Mouse (Mus musculus) embryonic facial prominence, embryonic 13.5 days (tissue): ENCODE results near the gene Ick. TPM values are rescaled to one million over a fixed set of nuclear protein-coding genes. Genes with fewer than 3 reads are reported as not detected.
"Not testable (repeated sequence)": the region's sequence is repeated elsewhere in the genome, so short reads cannot be mapped to it uniquely, and the experiment has no call there.

Experiments
- ATAC-seq: fragments of 200-750 bp; cut with Nextera tagmentation; 2 replicates; pipeline ENCODE4 v1.8.0; 2017; ENCODE audit warnings: low read depth; ENCODE audit not compliant: insufficient number of reproducible peaks, insufficient read depth, low FRiP score, low TSS enrichment
- H3K27ac ChIP-seq: fragments of 300-500 bp; sonication (generic); 2 replicates; pipeline ENCODE4 v1.5.1; 2015; ENCODE audit warnings: moderate library complexity, mild to moderate bottlenecking, inconsistent platforms
- H3K27me3 ChIP-seq: fragments of 300-500 bp; sonication (generic); 2 replicates; pipeline ENCODE4 v1.6.1; 2015; ENCODE audit warnings: mild to moderate bottlenecking, inconsistent platforms
- H3K36me3 ChIP-seq: fragments of 300-500 bp; sonication (generic); 2 replicates; pipeline ENCODE4 v1.6.1; 2015; ENCODE audit warnings: mild to moderate bottlenecking, inconsistent platforms
- H3K4me1 ChIP-seq: fragments of 300-500 bp; sonication (generic); 2 replicates; pipeline ENCODE4 v1.6.1; 2015; ENCODE audit warnings: inconsistent platforms
- H3K4me2 ChIP-seq: fragments of 300-500 bp; sonication (generic); 2 replicates; pipeline ENCODE4 v1.6.1; 2015; ENCODE audit warnings: moderate library complexity, mild to moderate bottlenecking, inconsistent platforms
- H3K4me3 ChIP-seq: fragments of 300-500 bp; sonication (generic); 2 replicates; pipeline ENCODE4 v1.5.1; 2015; ENCODE audit warnings: mild to moderate bottlenecking, inconsistent platforms
- H3K9ac ChIP-seq: fragments of 300-500 bp; sonication (generic); 2 replicates; pipeline ENCODE4 v1.6.1; 2015; ENCODE audit warnings: mild to moderate bottlenecking, inconsistent platforms
- H3K9me3 ChIP-seq: fragments of 300-500 bp; sonication (generic); 2 replicates; pipeline ENCODE4 v1.6.1; 2016; ENCODE audit warnings: inconsistent platforms
- WGBS: fragments of 180-500 bp; shearing (Covaris S2); methylation state at CpG from one replicate; pipeline ENCODE4 v1.1.7; 2015; ENCODE audit warnings: mixed read lengths; 5-methylcytosine and 5-hydroxymethylcytosine counted together
- polyA plus RNA-seq: library from polyadenylated mRNA; unstranded; fragments of >200 nt; fragmentation: Nextera tagmentation; extraction: Ambion mirVana; gene quantifications from 2 replicates; pipeline ENCODE4 v1.2.1, GENCODE M21; 2015

The Ick gene
- polyA plus RNA-seq, 1 experiment from 2014 or later, result 34.5 TPM

DNA sequence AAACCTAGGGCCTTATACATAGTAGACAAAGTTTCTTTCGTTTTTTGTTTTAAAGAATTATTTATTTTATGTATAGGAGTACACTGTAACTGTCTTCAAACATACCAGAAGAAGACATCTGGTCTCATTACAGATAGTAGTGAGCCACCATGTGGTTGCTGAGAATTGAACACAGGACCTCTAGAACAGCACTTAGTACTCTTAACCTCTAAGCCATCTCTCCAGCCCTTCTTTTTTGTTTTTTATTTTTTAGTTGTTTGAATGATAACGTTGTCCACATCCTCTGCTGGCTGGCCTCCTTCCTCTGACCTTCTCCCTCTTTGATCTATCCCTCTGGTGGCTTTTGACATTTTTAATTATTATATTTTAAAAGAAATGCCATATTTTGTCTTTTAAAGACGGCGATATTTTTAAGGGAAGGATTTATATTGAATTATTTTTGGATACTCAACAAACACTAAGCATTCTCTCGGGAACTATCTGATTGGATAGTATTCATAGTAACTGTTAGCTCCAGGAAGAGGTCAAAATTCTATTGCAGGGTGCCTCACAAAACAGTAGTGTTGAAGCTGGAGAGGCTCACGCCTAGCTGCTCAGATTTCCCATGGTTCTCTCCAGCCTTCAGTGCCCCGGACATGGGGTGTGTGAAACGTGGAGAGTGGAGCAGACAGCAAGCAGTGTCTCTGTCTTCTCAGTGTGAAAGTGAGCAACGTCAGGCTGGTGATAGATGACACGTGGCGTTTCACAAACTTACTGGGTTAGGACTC is 45.4 kb downstream of the Ick start:
- ATAC-seq, result no peak
- Histone ChIP-seq H3K4me2 (no peak overlapping the region), H3K27me3 (no peaks in the 10 kb centered on the region)

DNA sequence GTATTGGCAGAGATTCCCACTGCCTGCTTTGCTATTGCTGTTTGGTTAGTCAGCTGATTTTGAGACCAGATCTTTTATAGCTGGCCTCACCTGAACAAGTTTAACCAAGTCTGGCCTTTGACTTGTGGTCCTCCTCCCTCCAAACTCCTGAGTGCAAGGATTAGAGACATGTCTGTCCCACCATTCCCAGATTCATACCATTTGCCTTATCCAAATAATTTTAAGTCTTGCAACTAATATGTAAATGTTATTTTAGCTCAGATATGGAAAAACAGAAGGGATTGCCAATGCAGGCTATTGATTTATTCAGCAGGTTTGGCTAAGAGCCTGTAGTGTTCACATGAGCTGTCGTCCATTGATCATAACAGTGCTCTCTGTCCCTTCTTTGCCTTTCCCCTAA is 48.2 kb downstream of the Ick start:
- Histone ChIP-seq H3K27me3 (no peaks in the 10 kb centered on the region), H3K4me1 (no peaks in the 10 kb centered on the region), H3K9ac (no peak overlapping the region), H3K9me3 (no peaks in the 10 kb centered on the region), H3K36me3 (peaks cover 86% of the 10 kb centered on the region), H3K4me2 (no peak overlapping the region), H3K27ac (no peak overlapping the region), H3K4me3 (no peak overlapping the region)
- 92% methylated on average over 1 of the region's 1 CpGs for WGBS
- no peak for ATAC-seq

More for the DNA sequence above, 45.4 kb downstream of the Ick start:
- H3K27ac ChIP-seq, result no peak overlapping the region
- 85% methylated on average over 11 of the region's 11 CpGs for WGBS
- H3K4me3 ChIP-seq, result no peak overlapping the region
- no peaks in the 10 kb centered on the region for H3K9me3 ChIP-seq
- H3K36me3 ChIP-seq, result peaks cover 78% of the 10 kb centered on the region
- H3K4me1 ChIP-seq, result no peaks in the 10 kb centered on the region
- no peak overlapping the region for H3K9ac ChIP-seq

DNA sequence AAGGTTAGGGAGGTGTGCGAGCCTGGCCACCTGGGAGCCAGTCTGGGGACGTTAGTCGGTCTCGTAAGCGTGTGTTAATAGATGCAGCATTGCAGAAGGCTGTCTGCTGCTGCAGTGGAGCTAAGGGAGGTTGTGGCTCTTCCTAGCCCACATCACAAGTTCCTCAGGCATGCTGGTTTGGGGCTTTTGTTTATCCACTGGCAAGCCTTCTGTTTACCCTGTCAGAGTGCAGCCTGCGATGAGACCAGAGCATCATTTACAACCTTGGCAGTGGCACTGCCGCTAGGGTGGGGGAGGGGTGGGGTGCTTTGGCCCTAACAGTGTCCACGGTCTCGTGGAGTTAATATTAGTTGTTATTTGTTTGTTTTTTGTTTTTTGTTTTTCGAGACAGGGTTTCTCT is 54.3 kb downstream of the Ick start:
- no peaks in the 10 kb centered on the region for H3K27me3 ChIP-seq
- no peak overlapping the region for H3K9ac ChIP-seq
- WGBS, result 87% methylated on average over 10 of the region's 10 CpGs
- no peak overlapping the region for H3K4me2 ChIP-seq
- H3K9me3 ChIP-seq, result no peaks in the 10 kb centered on the region
- H3K4me1 ChIP-seq, result no peaks in the 10 kb centered on the region
- no peak overlapping the region for H3K27ac ChIP-seq
- H3K36me3 ChIP-seq, result peaks cover 92% of the 10 kb centered on the region
- no peak overlapping the region for H3K4me3 ChIP-seq
- no peak for ATAC-seq

DNA sequence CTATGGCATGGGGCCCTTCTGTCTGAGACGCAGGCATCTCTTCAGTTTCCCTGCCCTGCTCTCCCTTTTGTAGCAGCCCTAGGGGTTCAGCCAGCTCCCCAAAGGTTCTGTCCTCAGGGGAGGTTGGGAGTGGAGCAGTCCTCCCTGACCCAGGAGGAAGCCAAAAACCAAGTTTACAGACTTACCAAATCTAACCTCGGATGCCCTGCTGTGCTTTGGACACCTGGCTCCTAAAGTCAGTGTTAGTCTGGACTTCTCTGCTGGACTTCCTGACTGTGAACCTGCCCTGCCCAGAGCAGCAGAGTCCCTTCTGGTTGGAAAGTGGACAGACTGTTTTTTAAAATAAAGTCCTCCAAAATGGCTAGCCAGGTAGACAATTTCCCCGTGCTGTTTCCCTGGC is 55.7 kb downstream of the Ick start:
- H3K4me3 ChIP-seq, result no peak overlapping the region
- H3K4me1 ChIP-seq, result no peaks in the 10 kb centered on the region
- H3K27ac ChIP-seq, result no peak overlapping the region
- 94% methylated on average over 3 of the region's 3 CpGs for WGBS
- peaks cover 91% of the 10 kb centered on the region for H3K36me3 ChIP-seq
- H3K9ac ChIP-seq, result no peak overlapping the region
- H3K27me3 ChIP-seq, result no peaks in the 10 kb centered on the region
- H3K4me2 ChIP-seq, result no peak overlapping the region
- no peak for ATAC-seq
- H3K9me3 ChIP-seq, result no peaks in the 10 kb centered on the region

DNA sequence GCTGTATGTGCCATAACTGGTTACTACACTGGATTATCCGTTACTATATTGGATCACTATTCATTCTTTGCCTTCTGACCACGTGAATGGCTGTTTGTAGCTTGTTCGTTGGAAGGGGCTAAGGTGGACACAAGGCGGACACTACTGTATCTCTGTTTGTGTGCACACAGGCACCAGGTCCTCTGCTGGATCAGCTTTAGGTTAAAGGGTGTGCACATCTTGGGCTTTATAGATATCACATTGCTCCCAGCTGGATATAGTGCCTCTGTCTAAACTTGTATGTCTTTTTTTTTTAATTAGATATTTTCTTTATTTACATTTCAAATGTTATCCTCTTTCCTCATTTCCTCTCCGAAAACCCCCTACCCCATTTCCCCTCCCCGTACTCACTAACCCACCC is 56.5 kb downstream of the Ick start:
- WGBS, result 89% methylated on average over 6 of the region's 6 CpGs
- no peaks in the 10 kb centered on the region for H3K4me1 ChIP-seq
- H3K27ac ChIP-seq, result no peak overlapping the region
- ATAC-seq, result no peak
- H3K27me3 ChIP-seq, result no peaks in the 10 kb centered on the region
- peaks cover 83% of the 10 kb centered on the region for H3K36me3 ChIP-seq
- no peaks in the 10 kb centered on the region for H3K9me3 ChIP-seq
- H3K9ac ChIP-seq, result no peak overlapping the region
- no peak overlapping the region for H3K4me2 ChIP-seq
- H3K4me3 ChIP-seq, result no peak overlapping the region

DNA sequence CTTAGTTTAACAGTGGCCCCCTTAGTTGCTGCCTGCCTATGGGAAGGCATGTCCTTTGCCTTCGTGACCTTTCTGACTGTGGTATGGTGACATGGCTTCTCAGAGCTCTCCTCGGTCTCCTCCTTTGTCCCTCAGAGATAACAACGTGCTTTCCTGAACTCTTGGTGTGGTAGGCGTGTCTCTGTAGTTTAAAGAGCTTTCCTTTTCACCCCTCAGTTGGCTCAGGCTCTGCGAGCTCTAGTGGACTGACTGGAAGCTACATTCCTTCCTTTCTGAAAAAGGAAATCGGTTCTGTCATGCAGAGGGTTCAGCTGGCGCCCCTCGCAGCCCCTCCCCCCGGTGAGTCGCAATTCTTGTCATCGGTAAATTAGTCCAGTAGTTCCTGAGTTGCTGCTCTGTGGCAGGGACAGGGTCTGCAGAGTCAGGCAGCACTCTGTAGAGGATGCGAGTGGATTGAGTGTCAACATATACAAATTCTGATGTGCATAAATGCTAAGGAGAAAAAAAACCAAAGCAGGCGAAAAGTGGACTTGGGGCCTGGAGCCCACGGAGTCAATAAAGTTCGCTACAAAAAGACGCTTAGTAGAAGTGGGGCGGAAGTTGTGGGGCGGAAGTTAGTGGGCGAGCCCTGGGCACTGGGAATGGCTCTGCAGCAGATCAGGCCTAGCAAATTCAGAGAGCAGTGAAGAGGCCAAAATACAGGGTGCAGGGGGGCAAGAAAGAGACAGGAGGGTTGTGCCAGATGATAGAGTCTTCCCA is 57.9 kb downstream of the Ick start:
- no peak overlapping the region for H3K4me2 ChIP-seq
- no peak for ATAC-seq
- no peaks in the 10 kb centered on the region for H3K9me3 ChIP-seq
- no peak overlapping the region for H3K4me3 ChIP-seq
- H3K27me3 ChIP-seq, result no peaks in the 10 kb centered on the region
- no peaks in the 10 kb centered on the region for H3K4me1 ChIP-seq
- H3K27ac ChIP-seq, result no peak overlapping the region
- H3K36me3 ChIP-seq, result peaks cover 69% of the 10 kb centered on the region
- H3K9ac ChIP-seq, result no peak overlapping the region
- WGBS, result 84% methylated on average over 19 of the region's 19 CpGs

DNA sequence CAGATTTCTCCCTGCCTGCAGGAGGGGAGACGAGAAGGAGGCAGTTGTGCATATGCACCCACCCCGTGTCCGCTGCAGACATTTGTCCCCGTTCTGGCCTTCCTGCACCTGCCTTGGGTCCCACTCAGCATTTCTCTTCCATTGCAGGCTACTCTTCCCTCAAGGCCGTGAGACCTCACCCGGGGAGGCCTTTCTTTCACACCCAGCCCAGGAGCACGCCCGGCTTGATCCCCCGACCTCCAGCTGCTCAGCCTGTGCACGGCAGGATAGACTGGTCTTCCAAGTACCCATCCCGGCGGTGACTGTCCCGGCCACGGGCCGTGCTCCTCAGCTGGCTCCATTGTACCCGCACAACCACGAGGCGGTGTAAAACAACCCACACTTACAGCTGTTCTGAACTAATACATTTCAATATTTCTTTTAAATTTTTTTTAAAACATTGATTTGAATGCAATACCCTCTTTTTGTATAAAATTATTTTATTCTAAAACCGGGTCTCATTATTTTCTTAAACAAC is 58.5 kb downstream of the Ick start:
- H3K36me3 ChIP-seq, result peaks cover 63% of the 10 kb centered on the region
- WGBS, result 91% methylated on average over 19 of the region's 19 CpGs
- ATAC-seq, result no peak
- H3K9me3 ChIP-seq, result no peaks in the 10 kb centered on the region
- no peak overlapping the region for H3K4me3 ChIP-seq
- no peak overlapping the region for H3K27ac ChIP-seq
- no peak overlapping the region for H3K9ac ChIP-seq
- no peak overlapping the region for H3K4me2 ChIP-seq
- no peaks in the 10 kb centered on the region for H3K4me1 ChIP-seq
- H3K27me3 ChIP-seq, result no peaks in the 10 kb centered on the region

DNA sequence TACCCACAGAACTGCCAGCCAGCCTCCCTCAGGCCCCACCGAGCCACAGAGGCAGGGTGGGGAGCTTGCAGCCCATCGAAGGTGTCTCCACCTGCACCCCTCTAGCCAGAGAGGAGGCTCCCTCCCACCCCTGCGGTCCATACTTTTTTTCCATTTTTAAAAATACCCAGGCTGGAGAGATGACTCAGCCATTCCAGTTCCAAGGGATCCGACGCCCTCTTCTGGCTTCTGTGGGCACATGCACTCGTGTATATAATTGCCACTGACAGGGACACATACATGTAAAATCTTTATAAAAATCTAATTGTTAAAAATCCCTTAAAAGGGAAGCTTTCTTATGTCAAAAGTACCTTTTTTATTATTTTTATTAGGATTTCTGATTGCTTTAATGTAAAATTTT is 59.9 kb downstream of the Ick start:
- Histone ChIP-seq H3K27ac (no peak overlapping the region), H3K4me2 (no peak overlapping the region), H3K36me3 (peaks cover 52% of the 10 kb centered on the region), H3K4me3 (no peak overlapping the region), H3K9me3 (no peaks in the 10 kb centered on the region), H3K9ac (no peak overlapping the region), H3K4me1 (no peaks in the 10 kb centered on the region), H3K27me3 (no peaks in the 10 kb centered on the region)
- WGBS, result 96% methylated on average over 6 of the region's 6 CpGs
- no peak for ATAC-seq

DNA sequence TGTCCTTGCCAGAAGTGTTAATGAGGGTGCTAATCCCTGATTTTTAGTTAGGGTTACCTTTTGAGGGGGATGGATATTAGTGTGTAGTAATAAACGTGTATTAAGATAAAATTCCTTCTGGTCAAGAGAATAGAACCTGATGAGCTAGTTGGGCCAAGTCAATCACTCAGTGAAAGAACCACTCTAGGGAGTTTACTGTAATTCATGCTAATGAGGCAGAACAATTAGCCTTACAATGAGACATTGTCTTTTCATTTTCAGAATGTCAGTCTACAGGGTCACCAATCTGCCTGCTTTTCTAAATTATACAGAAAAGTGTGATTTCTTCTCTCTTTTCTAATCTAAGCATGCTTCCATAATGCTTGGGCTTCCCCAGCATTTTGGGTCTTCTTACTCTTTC is 65.0 kb downstream of the Ick start:
- 40% methylated on average over 1 of the region's 1 CpGs for WGBS
- no peaks in the 10 kb centered on the region for H3K9me3 ChIP-seq
- H3K4me1 ChIP-seq, result peaks cover 6% of the 10 kb centered on the region; the same call in 1 of the 2 replicates
- H3K4me2 ChIP-seq, result no peak overlapping the region
- H3K27me3 ChIP-seq, result no peaks in the 10 kb centered on the region
- no peak overlapping the region for H3K9ac ChIP-seq
- no peak for ATAC-seq
- peaks cover 6% of the 10 kb centered on the region for H3K36me3 ChIP-seq
- H3K4me3 ChIP-seq, result no peak overlapping the region
- H3K27ac ChIP-seq, result no peak overlapping the region

DNA sequence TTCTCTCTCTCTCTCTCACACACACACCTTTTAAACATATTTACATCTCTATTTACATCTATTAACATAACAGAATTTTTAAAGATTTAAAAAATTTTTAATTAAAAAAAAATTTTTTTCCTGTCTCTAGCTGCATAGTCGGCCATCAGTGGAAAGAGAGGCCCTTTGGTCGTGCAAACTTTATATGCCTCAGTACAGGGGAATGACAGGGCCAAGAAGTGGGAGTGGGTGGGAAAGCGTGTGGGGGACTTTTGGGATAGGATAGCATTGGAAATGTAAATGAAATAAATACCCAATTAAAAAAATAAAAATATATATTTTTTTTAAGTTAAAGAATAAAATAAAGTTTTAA is 65.9 kb downstream of the Ick start:
- peak overlapping the region; percentile 20; the same call in 1 of the 2 replicates for H3K4me2 ChIP-seq
- H3K4me1 ChIP-seq, H3K9ac ChIP-seq, H3K36me3 ChIP-seq, ATAC-seq, H3K27me3 ChIP-seq, H3K4me3 ChIP-seq, H3K27ac ChIP-seq, H3K9me3 ChIP-seq: not testable (repeated sequence)
- 25% methylated on average over 3 of the region's 3 CpGs for WGBS

DNA sequence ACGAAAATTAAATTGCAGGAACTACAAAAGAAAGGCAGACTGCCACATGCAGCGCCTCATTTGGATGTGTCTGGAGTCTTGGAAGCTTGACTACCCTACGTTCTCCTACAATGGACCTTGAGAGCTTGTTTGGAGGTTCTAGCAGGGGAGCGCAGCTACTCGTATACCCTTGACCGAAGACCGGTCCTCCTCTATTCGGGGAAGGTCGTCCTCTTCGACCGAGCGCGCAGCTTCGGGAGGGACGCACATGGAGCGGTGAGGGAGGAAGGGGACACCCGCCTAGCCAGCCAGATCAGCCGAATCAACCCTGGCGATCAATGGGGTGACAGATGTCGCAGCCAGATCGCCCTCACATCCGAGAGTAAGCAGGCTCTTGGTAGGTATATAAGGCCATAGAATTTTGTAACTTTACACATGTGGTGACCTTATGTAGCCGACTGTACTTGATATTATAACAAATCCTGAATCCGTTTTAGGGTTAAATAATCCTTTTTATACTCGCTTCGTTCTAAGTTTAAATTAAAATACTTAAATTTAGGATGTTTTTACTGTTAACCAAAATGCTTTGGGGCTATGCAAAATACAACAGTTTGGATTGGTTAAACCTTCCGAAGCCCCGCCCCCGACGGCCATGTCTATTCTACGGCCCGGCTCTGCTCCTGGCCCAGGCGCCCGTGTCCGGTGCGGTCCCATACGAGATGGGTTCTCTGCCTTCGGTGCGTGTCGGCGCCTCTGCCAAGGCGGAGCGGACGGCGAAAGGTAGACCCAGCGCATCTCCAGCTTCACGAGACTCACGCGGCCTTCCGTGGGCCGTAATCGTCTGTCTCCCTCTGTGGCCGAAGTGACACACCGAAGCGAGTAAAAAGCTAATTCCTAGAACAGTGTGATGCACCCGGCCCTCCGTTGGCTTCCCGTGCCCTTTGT is 66.5 kb downstream of the Ick start:
- peak overlapping the region; percentile 99 for H3K27ac ChIP-seq
- under 1% methylated on average over 53 of the region's 58 CpGs for WGBS
- peak; percentile 97 for ATAC-seq
- H3K4me3 ChIP-seq, result peak overlapping the region; percentile 67
- H3K4me2 ChIP-seq, result peak overlapping the region; percentile 63
- H3K9ac ChIP-seq, result peak overlapping the region; percentile 88
- H3K9me3 ChIP-seq, result no peaks in the 10 kb centered on the region
- H3K4me1 ChIP-seq, result peaks cover 6% of the 10 kb centered on the region; the same call in 1 of the 2 replicates
- no peaks in the 10 kb centered on the region for H3K36me3 ChIP-seq
- no peaks in the 10 kb centered on the region for H3K27me3 ChIP-seq
